Mouse (Mus musculus): ENCODE measurements around the gene Zcchc17. TPM values are rescaled to one million over a fixed set of nuclear protein-coding genes. Genes with fewer than 3 reads are reported as not detected.

Gene Zcchc17
- 10 to 100 TPM; 50.7 to 54.9 TPM for total RNA-seq (2021)

DNA sequence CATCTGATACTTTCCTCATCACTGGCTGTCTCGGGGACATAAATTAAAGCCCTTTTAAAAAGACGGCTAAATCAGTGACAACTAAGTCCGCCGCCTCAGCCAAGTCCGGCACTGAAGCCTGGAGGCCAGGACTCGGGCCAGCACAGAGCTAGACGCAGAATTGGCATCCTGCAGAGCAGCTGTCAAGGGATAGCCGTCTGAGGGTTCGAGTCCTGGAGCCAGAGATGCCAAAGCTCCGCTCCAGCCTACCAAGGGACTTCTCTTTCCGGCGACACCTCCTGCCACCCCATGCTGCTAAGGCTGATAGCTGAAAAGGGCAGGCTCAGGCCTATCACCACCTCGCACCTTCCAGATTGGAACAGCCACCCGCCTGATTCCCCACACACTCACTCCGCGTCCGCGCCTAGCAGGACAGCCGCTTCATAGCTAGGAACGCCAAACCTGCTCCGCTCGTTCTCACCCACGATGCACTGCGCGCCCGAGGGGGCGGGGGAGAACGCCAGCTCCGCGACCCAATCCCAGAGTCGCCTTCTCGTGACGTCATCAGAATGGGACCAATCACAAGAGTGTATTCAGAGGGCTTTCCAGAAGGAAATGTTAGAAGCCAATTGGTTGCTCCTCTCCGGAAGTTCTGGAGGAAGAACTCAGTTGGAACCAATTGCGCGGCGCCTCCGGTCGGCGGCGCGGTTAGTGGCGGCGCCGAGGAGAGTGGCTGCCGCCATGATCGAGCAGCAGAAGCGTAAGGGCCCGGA, at the start of gene Zcchc17, which contains the start of gene Snrnp40:
Zcchc17 (minus strand) TSS at position 458 of the 752 bp plus-strand sequence.
Snrnp40 (plus strand) TSS at position 647 of the 752 bp plus-strand sequence.
- intact Hi-C loops (cut with DNase I) = no loop called here
- peak; percentile 99 for DNase-seq

- intact Hi-C loops (cut with DNase I) = no loop called here
- DNase-seq = peak; percentile 34
Observed at GRCm38 (mm10) chr4:130391265-130391664, 31.5 kb upstream of the Zcchc17 start.

DNA sequence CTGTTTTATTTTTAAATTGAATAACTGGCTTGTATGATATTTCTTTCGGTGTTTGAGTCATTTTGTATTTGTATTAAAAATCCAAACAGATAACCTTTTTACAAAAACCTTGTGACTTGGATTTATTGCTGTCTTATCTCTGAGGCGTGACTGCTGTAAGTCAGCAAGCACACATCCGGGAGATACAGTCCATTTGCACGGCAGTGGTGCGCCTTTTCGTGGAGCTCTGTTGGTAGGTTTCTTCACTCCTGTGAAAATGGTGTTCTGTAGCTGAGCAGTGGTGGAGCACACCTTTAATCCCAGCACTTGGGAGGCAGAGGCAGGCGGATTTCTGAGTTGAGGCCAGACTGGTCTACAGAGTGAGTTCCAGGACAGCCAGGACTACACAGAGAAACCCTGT, 30.2 kb upstream of the Zcchc17 start:
- intact Hi-C loops (cut with DNase I) = no loop called here
- DNase-seq = no peak

DNA sequence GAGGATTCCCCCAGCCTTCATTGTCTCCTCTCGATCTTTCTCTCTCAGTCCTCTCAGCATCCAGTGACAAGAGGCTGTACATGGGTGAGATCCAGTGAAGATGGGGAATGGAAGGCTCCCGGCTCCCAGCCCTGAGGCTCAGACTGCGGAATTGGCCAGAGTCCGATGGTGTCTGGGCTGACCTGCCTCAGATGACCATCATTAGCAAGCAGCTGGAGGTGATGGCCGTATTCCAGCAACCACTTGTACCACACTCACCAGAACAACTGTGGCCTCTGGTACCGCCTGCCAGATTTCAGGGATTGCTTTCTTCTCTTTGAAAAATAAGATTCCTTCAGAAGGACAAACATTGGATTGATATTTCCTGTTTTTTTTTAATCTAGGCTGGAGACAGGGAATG, 29.8 kb upstream of the Zcchc17 start:
- intact Hi-C loops (cut with DNase I) = no loop called here
- DNase-seq = peak; percentile 57

- DNase-seq = no peak
- intact Hi-C loops (cut with DNase I) = no loop called here
Observed at GRCm38 (mm10) chr4:130387256-130387655, 27.5 kb upstream of the Zcchc17 start.

DNA sequence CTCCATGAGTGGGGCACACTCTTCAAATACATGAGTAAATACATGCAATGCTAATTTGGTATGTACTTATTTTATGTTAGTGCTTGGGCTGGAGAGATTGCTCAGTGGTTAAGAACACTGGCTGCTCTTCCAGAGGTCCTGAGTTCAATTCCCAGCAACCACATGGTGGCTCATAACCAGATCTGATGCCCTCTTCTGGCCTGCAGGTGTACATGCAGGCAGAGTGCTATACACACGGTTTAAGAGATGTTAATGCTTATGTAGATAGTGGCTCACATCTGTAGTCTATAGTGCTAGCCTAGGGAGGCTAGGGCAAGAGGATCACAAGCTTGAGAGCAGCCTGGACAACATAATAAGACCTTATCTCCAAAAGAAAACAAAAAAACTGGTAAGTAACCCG, 20.7 kb upstream of the Zcchc17 start:
- DNase-seq = no peak
- intact Hi-C loops (cut with DNase I) = no loop called here

DNA sequence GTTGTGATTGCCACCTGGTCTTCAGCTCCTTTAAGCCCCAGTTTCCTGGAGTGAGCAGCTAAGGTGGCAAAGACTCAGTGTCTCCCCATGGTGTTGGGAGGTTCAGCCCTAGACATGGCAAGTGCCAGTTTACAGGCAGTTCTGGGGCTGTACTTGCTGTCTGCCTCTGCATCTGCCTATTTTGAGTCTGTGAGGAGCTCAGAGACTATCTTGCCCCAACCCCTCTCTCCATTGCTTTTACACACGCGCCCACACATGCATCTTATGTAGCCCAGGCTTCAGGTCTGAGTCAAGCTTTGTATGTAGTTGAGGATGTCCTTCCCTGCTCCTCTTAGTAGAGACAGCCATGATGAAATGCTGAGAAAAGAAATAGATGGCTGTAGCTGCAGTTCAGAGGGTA, 19.4 kb upstream of the Zcchc17 start:
- intact Hi-C loops (cut with DNase I) = no loop called here
- DNase-seq = no peak

DNA sequence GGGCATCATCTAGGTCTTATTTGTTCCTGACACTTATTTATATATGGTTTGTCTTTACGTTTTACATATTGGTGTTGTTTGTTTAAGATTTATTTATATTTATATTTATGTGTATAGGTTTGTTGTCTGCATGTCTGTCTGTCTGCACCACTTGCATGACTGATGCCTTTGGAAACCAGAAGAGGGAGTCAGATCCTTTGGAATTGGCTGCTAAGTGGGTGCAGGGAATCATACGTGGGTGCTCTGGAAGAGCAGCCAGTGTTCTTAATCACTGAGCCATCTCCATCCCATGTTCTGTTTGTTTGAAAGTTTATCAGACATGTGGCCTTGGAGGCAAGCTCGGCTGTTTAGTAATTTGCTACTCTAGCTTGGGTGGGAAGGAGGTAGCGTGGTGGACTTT, 17.8 kb upstream of the Zcchc17 start:
- DNase-seq = no peak
- intact Hi-C loops (cut with DNase I) = no loop called here

DNA sequence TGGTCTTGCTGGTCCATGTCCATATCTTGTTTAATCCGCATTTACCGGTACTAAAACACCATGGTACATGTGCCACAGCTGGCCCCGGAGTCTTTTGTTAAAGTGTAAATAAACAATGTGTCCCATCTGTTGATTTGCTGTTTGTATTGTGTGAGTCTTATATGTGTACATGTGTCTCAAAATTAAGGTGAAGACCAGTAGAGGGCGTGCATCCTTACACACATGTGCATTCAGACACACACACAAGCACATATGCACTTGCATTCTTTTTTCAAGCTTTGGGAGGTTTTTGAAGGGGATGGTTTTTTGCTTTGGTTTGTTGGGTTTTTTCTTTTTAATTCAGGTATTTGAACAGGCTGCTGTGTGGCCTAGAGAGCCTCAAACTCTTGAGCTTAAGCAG, 16.9 kb upstream of the Zcchc17 start:
- no peak for DNase-seq
- intact Hi-C loops (cut with DNase I) = no loop called here

DNA sequence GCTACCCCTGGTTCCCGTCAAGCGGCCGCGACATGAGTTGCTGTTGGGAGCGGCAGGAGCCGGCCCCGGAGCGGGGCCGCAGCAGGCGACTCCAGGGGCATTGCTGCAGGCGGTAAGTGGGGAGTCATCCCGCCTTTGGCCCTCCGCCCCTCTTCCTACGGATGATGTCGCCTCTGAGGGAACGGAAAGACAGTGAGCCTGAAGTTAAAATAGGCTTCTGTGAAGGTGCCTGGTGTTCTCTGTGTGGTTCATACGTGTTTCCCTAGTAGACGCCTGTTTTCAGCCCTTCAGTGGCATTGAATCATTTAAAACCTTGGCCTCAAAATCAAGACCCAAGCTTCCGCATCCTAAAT, 471 bp upstream of the Zcchc17 start:
- DNase-seq = no peak
- intact Hi-C loops (cut with DNase I) = no loop called here

- intact Hi-C loops (cut with DNase I) = no loop called here
- DNase-seq = no peak
Observed at GRCm38 (mm10) chr4:130357946-130358345, 1.8 kb downstream of the Zcchc17 start.

DNA sequence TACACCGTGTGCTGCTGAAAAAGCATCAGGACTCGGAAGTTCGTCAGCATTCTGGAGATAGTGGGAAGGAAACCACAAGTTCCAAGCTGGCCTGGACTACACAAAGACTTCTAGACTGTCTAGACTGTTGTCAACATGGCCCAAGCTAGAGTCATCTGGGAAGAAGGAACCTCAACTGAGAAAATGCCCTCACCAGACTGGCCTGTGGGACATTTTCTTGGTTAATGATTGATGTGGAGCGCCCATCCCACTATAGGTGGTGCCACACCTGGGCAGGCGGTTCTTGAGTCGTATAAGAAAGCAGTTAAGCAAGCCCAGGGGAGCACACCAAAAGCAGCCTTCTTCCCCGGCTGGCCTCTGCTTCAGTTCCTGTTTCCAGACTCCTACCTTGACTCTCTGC, 7.2 kb downstream of the Zcchc17 start:
- intact Hi-C loops (cut with DNase I) = no loop called here

DNA sequence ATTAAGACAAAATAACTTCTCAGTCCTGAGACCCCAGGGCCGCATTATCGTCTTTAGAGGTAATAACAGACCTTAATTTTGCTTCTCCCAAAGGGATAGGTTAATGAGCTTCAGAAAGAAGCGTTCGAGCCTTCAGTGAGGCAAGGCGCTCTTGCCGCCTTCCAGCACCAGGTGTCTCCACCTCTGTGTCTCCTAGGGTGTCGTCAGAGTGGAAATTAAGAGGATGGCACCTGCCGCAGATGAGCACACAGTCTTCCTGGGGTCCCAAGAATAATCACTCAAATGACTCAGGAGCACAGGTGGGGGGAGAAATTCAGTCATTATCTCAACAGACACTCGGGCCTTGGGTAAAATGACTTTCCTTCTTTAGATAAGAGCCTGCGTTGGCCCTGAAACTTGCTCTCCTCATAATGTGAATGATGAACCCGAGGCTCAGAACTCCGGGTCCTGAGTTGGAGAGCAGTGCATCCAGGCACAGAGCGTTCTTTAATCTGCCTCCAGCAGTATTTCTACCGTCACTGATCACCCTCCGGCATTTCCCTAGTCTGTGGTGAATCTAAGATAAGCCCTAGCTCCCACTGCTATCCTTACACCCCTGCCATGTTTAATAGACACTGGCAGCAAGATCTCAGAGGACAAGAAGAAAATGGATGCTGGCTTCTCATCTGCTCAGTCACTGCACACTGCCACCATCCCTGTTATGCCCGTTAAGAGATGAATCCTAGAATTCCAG, 8.9 kb downstream of the Zcchc17 start:
- intact Hi-C loops (cut with DNase I) = no loop called here
- no peak for DNase-seq

More for the DNA sequence above, 7.2 kb downstream of the Zcchc17 start:
- DNase-seq = no peak

DNA sequence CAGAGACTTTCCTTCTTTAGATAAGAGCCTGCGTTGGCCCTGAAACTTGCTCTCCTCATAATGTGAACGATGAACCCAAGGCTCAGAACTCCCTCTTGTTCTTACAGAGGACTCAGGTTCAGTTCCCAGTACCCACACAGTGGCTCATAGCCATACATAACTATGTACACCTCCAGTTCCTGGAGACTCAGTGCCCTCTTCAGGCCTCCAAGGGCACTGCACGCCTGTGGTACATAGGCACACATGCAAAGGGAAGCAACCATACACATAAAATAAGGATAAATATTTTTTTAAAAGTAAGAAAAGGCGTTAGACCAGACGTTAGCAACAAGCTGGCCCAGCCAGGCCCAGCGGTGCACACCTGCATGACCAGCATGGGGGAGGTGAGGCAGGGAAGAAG, 10.1 kb downstream of the Zcchc17 start:
- intact Hi-C loops (cut with DNase I) = no loop called here
- no peak for DNase-seq

- intact Hi-C loops (cut with DNase I) = loop anchor here (5.0 kb wide), 1 partner anchor 606 kb away; no protein-coding TSS in a partner anchor
- DNase-seq = peak; percentile 31
Observed at GRCm38 (mm10) chr4:130341691-130342090, 18.1 kb downstream of the Zcchc17 start.

- no peak for DNase-seq
- intact Hi-C loops (cut with DNase I) = no loop called here
Observed at GRCm38 (mm10) chr4:130335867-130336266, 23.9 kb downstream of the Zcchc17 start.

DNA sequence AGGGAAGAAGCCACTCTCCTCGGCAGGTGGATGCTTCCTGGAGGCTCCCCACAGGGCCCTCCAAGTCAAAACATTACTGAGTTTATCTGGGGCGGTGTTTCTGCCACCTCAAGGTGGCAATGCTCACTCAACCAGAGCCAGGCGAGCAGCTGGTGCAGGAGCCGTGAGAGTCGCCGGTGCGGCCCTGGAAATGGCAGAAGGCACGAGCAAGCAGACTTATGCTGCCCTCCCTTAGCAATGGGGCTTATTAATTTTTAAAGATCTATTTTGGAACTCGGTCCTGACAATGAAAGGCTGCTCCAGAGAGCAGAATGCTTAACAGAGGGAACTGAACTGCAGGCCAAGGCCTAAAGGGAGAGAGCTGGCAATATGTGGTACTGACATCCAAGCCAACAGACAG, 32.4 kb downstream of the Zcchc17 start:
- intact Hi-C loops (cut with DNase I) = no loop called here

DNA sequence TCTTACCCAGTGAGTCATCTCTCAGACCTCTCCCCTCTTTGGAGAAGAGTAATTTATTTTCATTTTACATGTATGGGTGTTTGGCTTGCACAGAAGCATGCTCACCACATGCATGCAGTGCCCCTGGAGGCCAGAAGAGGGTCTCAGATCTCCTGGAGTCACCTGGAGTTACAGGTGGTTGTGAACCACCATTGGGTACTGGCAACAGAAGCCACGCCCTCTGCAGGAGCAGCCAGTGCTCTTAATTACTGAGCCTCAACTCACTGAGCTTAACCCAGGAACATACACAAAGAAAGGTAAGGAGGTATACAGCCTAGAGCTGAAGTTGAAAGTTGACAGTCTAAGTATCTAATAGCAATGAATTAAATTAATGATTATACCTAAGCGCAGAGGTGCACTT, 34.3 kb downstream of the Zcchc17 start:
- DNase-seq = no peak
- intact Hi-C loops (cut with DNase I) = no loop called here

More for the DNA sequence above, 32.4 kb downstream of the Zcchc17 start:
- DNase-seq = peak; percentile 45

DNA sequence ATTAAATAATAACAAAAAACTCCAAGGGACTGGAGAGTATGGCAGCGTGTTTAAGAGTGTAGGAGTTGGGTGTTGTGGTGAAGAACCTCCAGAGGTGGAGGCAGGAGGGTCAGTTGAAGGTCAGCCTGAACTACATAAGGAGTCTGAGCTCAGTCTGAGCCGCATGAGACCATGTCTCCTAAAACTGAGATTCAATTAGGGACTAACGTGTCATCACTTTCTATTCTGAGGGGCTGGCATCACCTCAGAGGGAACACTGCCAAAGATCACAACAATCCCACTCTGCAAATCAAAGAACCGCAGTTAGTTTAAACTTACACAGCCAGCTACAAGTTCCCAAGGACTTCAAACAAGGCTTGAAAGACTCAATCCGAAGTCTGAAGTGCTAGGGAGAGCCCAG, 36.1 kb downstream of the Zcchc17 start:
- intact Hi-C loops (cut with DNase I) = no loop called here
- DNase-seq = no peak

DNA sequence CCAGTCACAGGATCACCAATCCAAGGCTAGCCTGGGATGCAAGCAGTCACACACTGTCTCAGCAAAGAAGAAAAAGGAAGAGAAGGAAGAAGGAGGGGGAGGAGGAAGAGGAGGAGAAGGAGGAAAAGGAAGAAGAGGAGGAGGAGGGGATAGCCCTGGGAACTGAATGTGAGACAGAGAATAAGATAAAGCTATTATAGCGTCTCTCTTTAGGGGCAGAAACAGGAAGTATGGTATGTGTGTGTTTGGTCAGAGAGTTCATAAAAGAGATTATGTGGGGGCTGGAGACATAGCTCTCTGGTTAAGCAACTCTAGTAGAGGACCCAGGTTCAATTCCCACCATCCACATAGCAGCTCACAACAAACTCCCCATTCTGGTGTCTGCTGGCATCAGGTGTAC, 36.6 kb downstream of the Zcchc17 start:
- no peak for DNase-seq
- intact Hi-C loops (cut with DNase I) = no loop called here

DNA sequence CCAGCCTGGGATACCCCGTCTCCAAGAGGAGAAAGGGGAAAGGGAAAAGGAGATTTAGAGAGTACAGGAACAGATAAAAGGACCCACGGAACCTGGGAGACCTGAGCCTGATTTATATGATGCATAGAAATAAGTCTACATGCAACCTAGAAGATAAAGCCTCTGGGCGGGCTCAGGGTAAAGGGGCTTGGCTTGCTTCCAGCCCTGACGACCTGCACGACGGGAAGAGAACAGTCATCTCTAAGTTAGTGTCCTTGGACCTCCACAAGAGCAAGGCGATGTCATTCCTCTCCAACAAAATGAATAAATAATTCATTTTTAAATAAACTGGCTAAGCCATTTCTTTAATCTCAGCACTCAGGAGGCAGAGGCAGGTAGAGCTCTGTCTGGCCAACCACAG, 37.2 kb downstream of the Zcchc17 start:
- intact Hi-C loops (cut with DNase I) = no loop called here
- no peak for DNase-seq

- intact Hi-C loops (cut with DNase I) = no loop called here
- DNase-seq = no peak
Observed at GRCm38 (mm10) chr4:130321640-130322039, 38.1 kb downstream of the Zcchc17 start.
